Mouse (Mus musculus): ENCODE results near the gene Ccdc50.

Ccdc50 gene

GRCm38 (mm10) chr16:27396951-27397350 is 8.3 kb downstream of the Ccdc50 start:
- DNase-seq: peak; percentile 33 to 41

- DNase-seq: no peak
These were observed 10.5 kb downstream of the Ccdc50 start for GRCm38 (mm10) chr16:27399026-27399718.

- no peak for DNase-seq
These were observed 11.1 kb downstream of the Ccdc50 start for GRCm38 (mm10) chr16:27399719-27400253.

- DNase-seq: no peak
These were observed 12.9 kb downstream of the Ccdc50 start for GRCm38 (mm10) chr16:27401579-27401978.

- no peak for DNase-seq
These were observed 15.4 kb downstream of the Ccdc50 start for GRCm38 (mm10) chr16:27404107-27404506.

- no peak for DNase-seq
These were observed 28.4 kb downstream of the Ccdc50 start for GRCm38 (mm10) chr16:27416937-27417584.

GRCm38 (mm10) chr16:27417632-27418031 is 29.0 kb downstream of the Ccdc50 start:
- no peak for DNase-seq

GRCm38 (mm10) chr16:27420982-27421381 is 32.3 kb downstream of the Ccdc50 start:
- no peak for DNase-seq

GRCm38 (mm10) chr16:27435034-27435433 is 46.4 kb downstream of the Ccdc50 start:
- DNase-seq: no peak

GRCm38 (mm10) chr16:27443941-27444340 is 55.3 kb downstream of the Ccdc50 start:
- no peak for DNase-seq

- DNase-seq: no peak
These were observed 60.7 kb downstream of the Ccdc50 start for GRCm38 (mm10) chr16:27449360-27449759.

GRCm38 (mm10) chr16:27450655-27451054 is 62.0 kb downstream of the Ccdc50 start:
- no peak for DNase-seq

- peak; percentile 36 for DNase-seq
These were observed 64.7 kb downstream of the Ccdc50 start for GRCm38 (mm10) chr16:27453396-27453795.

GRCm38 (mm10) chr16:27453823-27454222 is 65.2 kb downstream of the Ccdc50 start:
- no peak for DNase-seq

GRCm38 (mm10) chr16:27457273-27457672 is 68.6 kb downstream of the Ccdc50 start:
- peak; percentile 68 to 83 for DNase-seq

- DNase-seq: peak; percentile 21 to 51
These were observed 80.1 kb downstream of the Ccdc50 start for GRCm38 (mm10) chr16:27468731-27469130.

GRCm38 (mm10) chr16:27471389-27471788 is 82.7 kb downstream of the Ccdc50 start:
- DNase-seq: no peak

GRCm38 (mm10) chr16:27483834-27484233 is 95.2 kb downstream of the Ccdc50 start:
- DNase-seq: peak in 1 of 2 experiments; percentile 3

Measured in cerebellum, adult 18-20 months (tissue).